Mouse (Mus musculus): ENCODE measurements around the gene Smim15. TPM values are rescaled to one million over a fixed set of nuclear protein-coding genes. Genes with fewer than 3 reads are reported as not detected.

The Smim15 gene
- polyA plus RNA-seq (2016; fragmentation: Nextera tagmentation; extraction: Ambion mirVana) = 43.5 and 43.7 TPM in 2 replicates

- under 1% methylated on average over 71 of the region's 71 CpGs for WGBS
- ATAC-seq (ENCODE audit: low FRiP score, low read depth) = peak; percentile 95
- H3K27me3 ChIP-seq (replicated peaks) = no peaks in the 10 kb centered on the region
- peaks cover 33% of the 10 kb centered on the region for H3K4me1 ChIP-seq
- H3K4me3 ChIP-seq = peak within 1 kb of the TSS; percentile 92
- peak within 1 kb of the TSS; percentile 77 for H3K4me2 ChIP-seq (replicated peaks)
- 0 out of 2 replicates have a peak, but pooled peaks cover 6% of the 10 kb centered on the region for H3K36me3 ChIP-seq
- peak within 1 kb of the TSS; percentile 89 for H3K9ac ChIP-seq
- peak within 1 kb of the TSS; percentile 86 for H3K27ac ChIP-seq
- no peaks in the 10 kb centered on the region for H3K9me3 ChIP-seq
These were observed at the start of gene Smim15 for GRCm38 (mm10) chr13:108044222-108044941. Gene Smim15 (plus strand): TSS chr13:108044446.

- Histone ChIP-seq H3K36me3 (no peaks in the 10 kb centered on the region), H3K4me3 (no peak overlapping the region), H3K4me1 (no peaks in the 10 kb centered on the region), H3K27ac (no peak overlapping the region), H3K9me3 (no peaks in the 10 kb centered on the region), H3K27me3 (replicated peaks) (no peaks in the 10 kb centered on the region), H3K4me2 (replicated peaks) (no peak overlapping the region), H3K9ac (no peak overlapping the region)
- WGBS = 74% methylated on average over 7 of the region's 7 CpGs
- ATAC-seq (ENCODE audit: low FRiP score, low read depth) = no peak
These were observed 49.0 kb upstream of the Smim15 start for GRCm38 (mm10) chr13:107995211-107995610.

- H3K4me3 ChIP-seq = no peak overlapping the region
These were observed 47.9 kb upstream of the Smim15 start for GRCm38 (mm10) chr13:107996301-107996700.

GRCm38 (mm10) chr13:108007861-108008260 lies 36.4 kb upstream of the Smim15 start:
- Histone ChIP-seq H3K4me3 (no peak overlapping the region), H3K4me1 (no peaks in the 10 kb centered on the region), H3K4me2 (replicated peaks) (no peak overlapping the region), H3K36me3 (no peaks in the 10 kb centered on the region), H3K9me3 (0 out of 2 replicates have a peak, but pooled peaks cover 4% of the 10 kb centered on the region), H3K9ac (no peak overlapping the region), H3K27ac (no peak overlapping the region), H3K27me3 (replicated peaks) (no peaks in the 10 kb centered on the region)
- ATAC-seq (ENCODE audit: low FRiP score, low read depth) = no peak
- WGBS = 88% methylated on average over 4 of the region's 4 CpGs

More at GRCm38 (mm10) chr13:107996301-107996700, 47.9 kb upstream of the Smim15 start:
- Histone ChIP-seq H3K9me3 (no peaks in the 10 kb centered on the region), H3K4me2 (replicated peaks) (no peak overlapping the region), H3K4me1 (no peaks in the 10 kb centered on the region), H3K9ac (no peak overlapping the region), H3K27ac (no peak overlapping the region), H3K27me3 (replicated peaks) (no peaks in the 10 kb centered on the region), H3K36me3 (no peaks in the 10 kb centered on the region)
- 93% methylated on average over 3 of the region's 3 CpGs for WGBS
- ATAC-seq (ENCODE audit: low FRiP score, low read depth) = no peak

GRCm38 (mm10) chr13:108013110-108013509 lies 31.1 kb upstream of the Smim15 start:
- 84% methylated on average over 8 of the region's 8 CpGs for WGBS
- Histone ChIP-seq H3K4me2 (replicated peaks) (no peak overlapping the region), H3K27ac (no peak overlapping the region), H3K4me1 (no peaks in the 10 kb centered on the region), H3K9ac (no peak overlapping the region), H3K4me3 (no peak overlapping the region), H3K27me3 (replicated peaks) (no peaks in the 10 kb centered on the region), H3K36me3 (no peaks in the 10 kb centered on the region), H3K9me3 (0 out of 2 replicates have a peak, but pooled peaks cover 4% of the 10 kb centered on the region)
- no peak for ATAC-seq (ENCODE audit: low FRiP score, low read depth)

- Histone ChIP-seq H3K4me1 (no peaks in the 10 kb centered on the region), H3K9me3 (0 out of 2 replicates have a peak, but pooled peaks cover under 1% of the 10 kb centered on the region), H3K9ac (no peak overlapping the region), H3K27me3 (replicated peaks) (no peaks in the 10 kb centered on the region), H3K4me2 (replicated peaks) (no peak overlapping the region), H3K4me3 (no peak overlapping the region), H3K27ac (no peak overlapping the region), H3K36me3 (no peaks in the 10 kb centered on the region)
- no peak for ATAC-seq (ENCODE audit: low FRiP score, low read depth)
- WGBS = 90% methylated on average over 6 of the region's 6 CpGs
These were observed 30.4 kb upstream of the Smim15 start for GRCm38 (mm10) chr13:108013839-108014238.

- H3K27me3 ChIP-seq (replicated peaks) = no peaks in the 10 kb centered on the region
- WGBS = 90% methylated on average over 6 of the region's 6 CpGs
- H3K4me2 ChIP-seq (replicated peaks) = no peak overlapping the region
- no peaks in the 10 kb centered on the region for H3K9me3 ChIP-seq
- no peaks in the 10 kb centered on the region for H3K36me3 ChIP-seq
- H3K4me3 ChIP-seq = no peak overlapping the region
- H3K27ac ChIP-seq = no peak overlapping the region
- no peak for ATAC-seq (ENCODE audit: low FRiP score, low read depth)
- no peaks in the 10 kb centered on the region for H3K4me1 ChIP-seq
- H3K9ac ChIP-seq = no peak overlapping the region
These were observed 29.1 kb upstream of the Smim15 start for GRCm38 (mm10) chr13:108015166-108015565.

- H3K4me1 ChIP-seq = no peaks in the 10 kb centered on the region
- 85% methylated on average over 6 of the region's 6 CpGs for WGBS
- no peak overlapping the region for H3K9ac ChIP-seq
These were observed 26.9 kb upstream of the Smim15 start for GRCm38 (mm10) chr13:108017349-108017748.

GRCm38 (mm10) chr13:108025802-108026201 lies 18.4 kb upstream of the Smim15 start:
- Histone ChIP-seq H3K9ac (no peak overlapping the region), H3K9me3 (no peaks in the 10 kb centered on the region), H3K27ac (no peak overlapping the region), H3K36me3 (no peaks in the 10 kb centered on the region), H3K4me3 (no peak overlapping the region), H3K4me1 (no peaks in the 10 kb centered on the region), H3K4me2 (replicated peaks) (no peak overlapping the region), H3K27me3 (replicated peaks) (no peaks in the 10 kb centered on the region)
- no peak for ATAC-seq (ENCODE audit: low FRiP score, low read depth)
- 73% methylated on average over 3 of the region's 3 CpGs for WGBS

More at GRCm38 (mm10) chr13:108017349-108017748, 26.9 kb upstream of the Smim15 start:
- no peak overlapping the region for H3K4me3 ChIP-seq
- no peak overlapping the region for H3K4me2 ChIP-seq (replicated peaks)
- H3K9me3 ChIP-seq = no peaks in the 10 kb centered on the region
- no peak for ATAC-seq (ENCODE audit: low FRiP score, low read depth)
- H3K27ac ChIP-seq = no peak overlapping the region
- no peaks in the 10 kb centered on the region for H3K27me3 ChIP-seq (replicated peaks)
- H3K36me3 ChIP-seq = no peaks in the 10 kb centered on the region

- Histone ChIP-seq H3K27me3 (replicated peaks) (no peaks in the 10 kb centered on the region), H3K4me2 (replicated peaks) (no peak overlapping the region), H3K36me3 (no peaks in the 10 kb centered on the region), H3K4me3 (no peak overlapping the region), H3K9me3 (no peaks in the 10 kb centered on the region), H3K27ac (no peak overlapping the region), H3K9ac (no peak overlapping the region), H3K4me1 (no peaks in the 10 kb centered on the region)
- no peak for ATAC-seq (ENCODE audit: low FRiP score, low read depth)
- 92% methylated on average over 4 of the region's 4 CpGs for WGBS
These were observed 11.5 kb upstream of the Smim15 start for GRCm38 (mm10) chr13:108032789-108033188.

- Histone ChIP-seq H3K4me1 (peaks cover 21% of the 10 kb centered on the region), H3K36me3 (no peaks in the 10 kb centered on the region), H3K27me3 (replicated peaks) (no peaks in the 10 kb centered on the region), H3K4me2 (replicated peaks) (no peak overlapping the region), H3K27ac (no peak overlapping the region), H3K9ac (no peak overlapping the region), H3K9me3 (no peaks in the 10 kb centered on the region), H3K4me3 (no peak overlapping the region)
- ATAC-seq (ENCODE audit: low FRiP score, low read depth) = no peak
- WGBS = 77% methylated on average over 6 of the region's 6 CpGs
These were observed 4.9 kb upstream of the Smim15 start for GRCm38 (mm10) chr13:108039375-108039774.

GRCm38 (mm10) chr13:108039902-108040301 lies 4.3 kb upstream of the Smim15 start:
- no peaks in the 10 kb centered on the region for H3K36me3 ChIP-seq
- H3K9ac ChIP-seq = no peak overlapping the region
- H3K4me2 ChIP-seq (replicated peaks) = no peak overlapping the region
- H3K4me1 ChIP-seq = peaks cover 23% of the 10 kb centered on the region
- H3K27me3 ChIP-seq (replicated peaks) = no peaks in the 10 kb centered on the region
- no peak for ATAC-seq (ENCODE audit: low FRiP score, low read depth)
- 89% methylated on average over 9 of the region's 9 CpGs for WGBS
- H3K4me3 ChIP-seq = no peak overlapping the region
- no peak overlapping the region for H3K27ac ChIP-seq
- no peaks in the 10 kb centered on the region for H3K9me3 ChIP-seq

GRCm38 (mm10) chr13:108040451-108040850 lies 3.8 kb upstream of the Smim15 start:
- ATAC-seq (ENCODE audit: low FRiP score, low read depth) = no peak
- Histone ChIP-seq H3K27ac (no peak overlapping the region), H3K9ac (no peak overlapping the region), H3K4me1 (peaks cover 26% of the 10 kb centered on the region), H3K4me3 (no peak overlapping the region), H3K36me3 (no peaks in the 10 kb centered on the region), H3K9me3 (no peaks in the 10 kb centered on the region), H3K27me3 (replicated peaks) (no peaks in the 10 kb centered on the region), H3K4me2 (replicated peaks) (no peak overlapping the region)
- 54% methylated on average over 3 of the region's 3 CpGs for WGBS

Measured in neural tube, embryonic 12.5 days (tissue).